Mouse (Mus musculus) brain, adult 2 months (tissue): ENCODE measurements around the gene Sf3b3.
"Not testable (repeated sequence)": the region's sequence is repeated elsewhere in the genome, so short reads cannot be mapped to it uniquely, and the experiment has no call there.

Experiments used
- DNase-seq: peaks from one replicate; pipeline ENCODE4 v3.0.0; 2011; ENCODE audit warnings: low read depth, low spot score

Sf3b3 gene

DNA sequence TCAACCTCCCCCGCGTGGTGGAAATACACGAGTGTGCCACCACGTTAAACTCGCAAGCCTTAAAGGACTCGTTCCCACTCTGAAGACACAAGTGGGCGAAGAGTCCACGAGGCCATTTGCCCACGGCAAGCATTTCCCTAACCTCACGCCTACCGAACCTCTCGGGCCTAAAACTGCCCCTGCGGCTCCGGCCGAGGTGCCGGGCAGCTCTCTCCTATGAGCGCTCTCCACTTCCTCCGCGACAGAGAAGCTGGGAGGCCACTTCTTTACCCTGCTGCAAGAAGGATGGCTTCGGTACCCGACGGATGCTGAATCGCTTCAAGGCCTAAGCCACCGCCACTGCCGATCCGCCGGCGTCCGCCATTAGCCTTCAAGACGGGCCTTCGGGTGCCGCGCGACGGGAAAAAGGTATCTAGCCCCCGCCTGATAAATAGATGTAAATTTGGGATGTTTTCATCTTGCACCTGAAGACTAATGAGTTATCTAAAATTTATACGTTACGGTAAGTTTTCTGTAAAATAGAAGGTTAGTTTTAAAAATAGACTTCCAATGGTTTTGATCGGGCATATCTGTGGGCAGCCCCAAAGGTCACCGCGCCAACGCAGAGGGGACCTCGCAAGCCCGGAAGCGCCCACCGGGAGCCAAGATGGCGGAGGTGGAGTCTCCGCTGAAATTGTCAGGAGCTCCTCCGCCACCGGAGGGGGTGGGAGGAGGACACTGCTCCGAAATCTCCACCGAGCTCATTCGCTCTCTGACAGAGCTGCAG, at the start of gene Sf3b3, which contains the start of gene Cog4:
Gene Sf3b3, minus strand, starts transcription at position 383 of the 766 bp plus-strand sequence.
Gene Cog4, plus strand, starts transcription at position 196 of the 766 bp plus-strand sequence.
- DNase-seq: peak; percentile 94

GRCm38 (mm10) chr8:110895812-110896211, 49.2 kb upstream of the Sf3b3 start:
- no peak for DNase-seq

DNA sequence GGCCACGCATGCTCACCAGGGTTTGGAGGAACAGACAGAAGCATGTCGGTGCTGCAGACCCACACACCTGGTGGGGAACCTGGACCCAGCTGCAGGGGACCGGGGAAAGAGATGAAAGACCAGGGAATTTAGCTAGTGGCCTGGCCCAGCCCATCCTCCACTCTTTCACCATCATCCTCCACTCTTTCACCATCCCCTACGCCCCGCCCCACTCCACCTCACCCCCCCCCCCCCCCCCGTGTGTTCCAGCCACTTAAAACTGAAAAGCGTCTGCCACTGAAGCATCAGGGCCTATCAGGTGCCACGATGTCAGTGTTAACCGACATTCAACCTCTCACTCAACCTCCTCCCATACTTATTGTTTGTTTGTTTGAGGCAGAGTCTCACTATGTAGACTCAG, 48.7 kb upstream of the Sf3b3 start:
- DNase-seq: no peak

- no peak for DNase-seq
Measured at GRCm38 (mm10) chr8:110894851-110895250, 48.3 kb upstream of the Sf3b3 start.

- DNase-seq: peak; percentile 92
Measured at GRCm38 (mm10) chr8:110892913-110893312, 46.3 kb upstream of the Sf3b3 start.

GRCm38 (mm10) chr8:110892040-110892439, 45.5 kb upstream of the Sf3b3 start:
- DNase-seq: no peak

DNA sequence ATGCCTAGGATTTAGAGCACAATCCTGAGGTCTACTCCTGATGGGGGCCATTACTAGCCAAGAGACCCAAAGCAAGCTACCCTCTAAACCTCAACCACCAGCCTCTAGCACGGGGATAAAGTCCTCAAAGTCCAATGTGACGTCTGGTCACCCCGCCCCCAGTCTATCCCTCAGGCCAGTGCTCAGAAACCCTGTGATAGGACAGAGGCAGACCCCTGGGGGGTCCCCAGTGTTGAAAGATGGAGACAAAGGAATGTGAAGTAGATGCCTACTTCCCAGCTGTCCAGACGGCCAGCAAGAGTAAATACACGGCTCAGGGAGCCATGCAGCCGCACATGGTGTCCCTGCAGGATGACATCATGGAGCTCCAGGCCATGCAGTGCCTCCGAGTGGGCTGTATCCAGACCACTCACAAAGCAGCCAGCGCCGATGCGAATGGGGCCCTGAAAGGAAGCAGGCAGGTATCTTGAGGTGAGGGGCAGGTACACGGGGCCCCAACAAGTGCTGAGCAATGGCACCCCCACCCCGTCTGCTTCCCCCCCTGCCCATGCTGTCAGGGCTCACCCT, 43.4 kb upstream of the Sf3b3 start:
- no peak for DNase-seq

GRCm38 (mm10) chr8:110888860-110889259, 42.3 kb upstream of the Sf3b3 start:
- peak; percentile 84 for DNase-seq

- DNase-seq: peak; percentile 95
Measured at GRCm38 (mm10) chr8:110888441-110888840, 41.9 kb upstream of the Sf3b3 start.

DNA sequence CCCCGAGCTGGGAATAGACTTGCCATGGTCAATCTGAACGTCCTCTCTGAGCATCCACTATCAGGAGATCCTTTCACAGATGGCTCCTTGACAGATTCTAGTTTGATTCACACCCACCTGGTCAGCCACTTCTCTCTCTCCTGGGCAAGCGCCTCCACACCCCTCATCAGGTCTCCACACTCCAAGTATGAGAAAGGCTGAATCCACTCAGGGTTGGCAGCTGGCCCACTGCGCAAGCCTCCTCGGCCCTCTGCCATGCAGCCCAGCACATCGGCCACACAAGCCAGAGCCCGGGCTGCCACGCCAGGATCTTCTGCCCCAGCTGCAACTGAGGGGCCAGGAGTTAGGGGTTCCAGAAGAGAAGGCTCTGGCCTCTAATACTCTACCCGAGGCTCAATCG, 41.0 kb upstream of the Sf3b3 start:
- DNase-seq: no peak

- DNase-seq: no peak
Measured at GRCm38 (mm10) chr8:110886634-110887033, 40.0 kb upstream of the Sf3b3 start.

DNA sequence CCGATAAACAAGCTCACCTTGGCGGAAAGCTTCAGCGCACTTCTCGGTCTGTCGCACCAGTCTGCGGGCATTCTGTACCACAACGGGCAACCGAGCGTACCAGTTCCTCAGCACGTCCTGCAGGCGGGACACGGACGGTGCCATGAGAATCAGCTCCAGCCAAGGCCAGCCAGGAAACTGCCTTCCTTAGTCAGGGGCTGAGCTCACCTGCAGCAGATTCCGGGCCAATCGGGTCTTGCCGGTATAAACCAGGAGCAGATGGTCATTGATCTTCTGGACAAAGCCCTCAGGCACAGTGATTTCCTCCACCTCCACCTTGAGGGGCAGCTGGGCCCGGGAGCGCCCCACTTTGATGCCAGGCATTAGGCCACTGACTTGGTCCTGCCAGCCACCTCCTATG, 37.2 kb upstream of the Sf3b3 start:
- peak; percentile 82 for DNase-seq

GRCm38 (mm10) chr8:110881741-110882310, 35.2 kb upstream of the Sf3b3 start:
- DNase-seq: peak; percentile 97

- DNase-seq: no peak
Measured at GRCm38 (mm10) chr8:110877862-110878261, 31.3 kb upstream of the Sf3b3 start.

GRCm38 (mm10) chr8:110870501-110870900, 23.9 kb upstream of the Sf3b3 start:
- DNase-seq: no peak

DNA sequence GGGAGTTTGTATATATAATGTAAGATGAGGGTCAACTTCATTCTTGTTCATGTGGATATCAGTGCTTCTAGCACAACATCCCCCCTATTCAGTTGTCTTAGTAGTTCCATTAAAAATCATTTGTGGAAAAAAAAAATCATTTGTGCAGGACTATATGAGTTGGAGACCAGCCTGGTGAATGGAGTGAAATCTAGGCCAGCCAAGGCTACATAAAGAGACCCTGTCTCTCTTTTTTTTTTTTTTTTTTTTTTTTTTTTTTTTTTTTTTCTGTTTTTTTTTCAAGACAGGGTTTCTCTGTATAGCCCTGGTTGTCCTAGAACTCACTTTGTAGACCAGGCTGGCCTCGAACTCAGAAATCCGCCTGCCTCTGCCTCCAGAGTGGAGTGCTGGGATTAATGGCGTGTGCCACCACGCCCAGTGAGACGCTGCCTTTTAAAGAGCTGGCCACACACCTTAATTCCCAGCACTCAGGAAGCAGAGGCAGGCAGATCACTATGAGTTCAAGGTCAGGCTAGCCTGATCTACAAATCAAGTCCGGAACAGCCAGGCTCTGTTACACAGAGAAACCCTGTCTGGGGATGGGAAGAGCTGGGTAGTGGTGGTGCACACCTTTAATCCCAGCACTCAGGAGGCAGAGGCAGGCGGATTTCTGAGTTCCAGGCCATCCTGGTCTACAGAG, 14.9 kb upstream of the Sf3b3 start:
- DNase-seq: not testable (repeated sequence)

- DNase-seq: peak; percentile 75
Measured at GRCm38 (mm10) chr8:110859651-110860501, 13.3 kb upstream of the Sf3b3 start.

DNA sequence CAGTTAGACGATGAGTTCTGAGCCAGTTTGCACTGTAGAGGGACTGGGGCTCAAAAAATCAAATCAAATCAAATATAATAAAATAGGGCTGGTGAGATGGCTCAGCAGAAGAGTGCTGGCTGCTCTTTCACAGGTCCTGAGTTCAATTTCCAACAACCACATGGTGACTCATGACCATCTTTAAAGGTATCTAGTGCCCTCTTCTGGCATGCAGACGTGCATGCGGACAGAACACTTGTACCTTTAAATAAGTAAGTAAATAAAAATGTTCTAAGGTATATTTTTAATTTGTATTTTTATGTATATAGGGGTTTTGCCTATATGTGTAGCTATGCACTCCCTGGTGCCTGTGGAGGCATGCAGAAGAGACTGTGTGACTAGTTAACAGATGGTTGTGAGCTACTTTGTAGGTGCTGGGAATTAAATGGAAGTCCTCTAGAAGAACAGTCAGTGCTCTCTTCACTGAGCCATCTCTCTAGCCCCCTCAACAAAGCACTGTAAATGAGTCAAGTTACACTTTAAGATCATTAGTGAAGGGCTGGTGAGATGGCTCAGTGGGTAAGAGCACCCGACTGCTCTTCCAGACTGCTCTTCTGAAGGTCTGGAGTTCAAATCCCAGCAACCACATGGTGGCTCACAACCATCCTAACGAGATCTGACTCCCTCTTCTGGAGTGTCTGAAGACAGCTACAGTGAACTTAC, 10.3 kb upstream of the Sf3b3 start:
- peak; percentile 22 for DNase-seq

DNA sequence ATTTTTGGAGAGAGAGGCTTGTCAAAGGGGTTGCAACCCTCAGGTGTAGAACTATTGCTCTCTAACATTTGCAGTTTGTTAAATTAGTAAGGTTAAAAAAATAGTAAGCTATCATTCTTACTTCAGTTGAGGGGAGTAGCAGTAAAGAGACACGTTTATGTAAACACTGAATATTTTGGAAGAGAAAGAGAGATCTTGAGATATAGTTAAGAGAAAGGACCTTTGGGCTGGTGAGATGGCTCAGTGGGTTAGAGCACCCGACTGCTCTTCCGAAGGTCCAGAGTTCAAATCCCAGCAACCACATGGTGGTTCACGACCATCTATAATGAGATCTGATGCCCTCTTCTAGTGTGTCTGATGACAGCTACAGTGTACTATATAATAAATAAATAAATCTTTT, 9.5 kb upstream of the Sf3b3 start:
- DNase-seq: not testable (repeated sequence)

GRCm38 (mm10) chr8:110851186-110851585, 4.6 kb upstream of the Sf3b3 start:
- no peak for DNase-seq
